In the genomic region with DNA sequence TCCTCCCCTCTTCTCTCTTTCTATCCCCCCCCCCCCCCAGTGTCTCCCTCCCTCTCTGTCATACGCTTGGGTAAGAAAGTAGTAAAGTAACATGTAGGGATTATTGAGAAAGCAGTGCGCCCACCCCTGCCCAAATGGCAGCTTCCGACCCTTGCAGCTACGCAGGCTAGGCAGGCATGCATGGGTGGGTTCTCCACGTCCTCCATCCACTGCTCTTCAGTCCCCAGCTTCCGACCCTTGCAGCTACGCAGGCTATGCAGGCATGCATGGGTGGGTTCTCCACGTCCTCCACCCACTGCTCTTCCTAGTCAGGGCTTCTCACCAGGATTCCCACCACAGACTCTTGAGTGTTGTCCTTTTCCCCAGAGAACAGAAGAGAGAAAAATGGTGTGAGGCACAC, we compare ENCODE assay signal across 23 mouse cellular contexts.
"Had no signal": no experiment of that assay in that cellular context is flagged by ENCODE, and none has a peak within 500 bp of the region (broad histone marks: within the 10 kb centered on the region; RNA-seq: fewer than 3 reads in every experiment).

No protein-coding gene starts in this region.

- H3K4me2 ChIP-seq: limb, embryonic 12.5 days; limb, embryonic 15.5 days; liver, embryonic 11.5 days; lung, embryonic 15.5 days; midbrain, embryonic 11.5 days; midbrain, embryonic 15.5 days; neural tube, embryonic 13.5 days had no signal

- H3K27ac ChIP-seq: limb, embryonic 12.5 days; limb, embryonic 15.5 days; liver, embryonic 14.5 days; lung, embryonic 15.5 days; midbrain, embryonic 15.5 days; neural tube, embryonic 13.5 days; stomach, postnatal 0 days had no signal

- H3K4me1 ChIP-seq: limb, embryonic 12.5 days; lung, embryonic 15.5 days; midbrain, embryonic 15.5 days had no signal

- ATAC-seq: intestine, postnatal 0 days; liver, postnatal 0 days; midbrain, embryonic 15.5 days had no signal

- H3K9me3 ChIP-seq: limb, embryonic 12.5 days; limb, embryonic 15.5 days; lung, embryonic 15.5 days; midbrain, embryonic 15.5 days; neural tube, embryonic 13.5 days had no signal

- H3K9ac ChIP-seq: limb, embryonic 12.5 days; limb, embryonic 15.5 days; liver, embryonic 14.5 days; liver, postnatal 0 days; lung, embryonic 15.5 days; midbrain, embryonic 15.5 days; neural tube, embryonic 13.5 days had no signal

- H3K36me3 ChIP-seq: midbrain, embryonic 15.5 days had no signal

- H3K27me3 ChIP-seq: limb, embryonic 12.5 days; limb, embryonic 15.5 days; lung, embryonic 15.5 days; midbrain, embryonic 15.5 days; neural tube, embryonic 13.5 days had no signal

- DNase-seq: kidney, postnatal 10 days; kidney, postnatal 36 days; left cerebral cortex, postnatal 4 days; liver, postnatal 0 days; lung, postnatal 10 days; lung, postnatal 36 days; right cerebral cortex, adult 18-20 months; right cerebral cortex, postnatal 14 days; right cerebral cortex, postnatal 4 days; thymus, adult 2 months; thymus, postnatal 14 days; thymus, postnatal 4 days had no signal

- H3K4me3 ChIP-seq: limb, embryonic 12.5 days; limb, embryonic 15.5 days; lung, embryonic 15.5 days; midbrain, embryonic 15.5 days; myocyte; neural tube, embryonic 13.5 days had no signal
